Mouse (Mus musculus): Measurements from ENCODE around the gene Gm6164. TPM values are rescaled to one million over a fixed set of nuclear protein-coding genes. Genes with fewer than 3 reads are reported as not detected.
"Not testable (repeated sequence)": the region's sequence is repeated elsewhere in the genome, so short reads cannot be mapped to it uniquely, and the experiment has no call there.

Gene Gm6164
- not detected in 2 replicates for total RNA-seq (2012; rRNA removed)

GRCm38 (mm10) chr7:20205507-20205906, at the start of gene Gm6164:
Gene Gm6164, minus strand, starts transcription at chr7:20205607.
- H3K4me1 ChIP-seq (ENCODE audit: control insufficient read depth in 2 of 2, insufficient read depth in 2 of 2, low read length in 2 of 2, poor library complexity in 1 of 2); H3K4me3 ChIP-seq (ENCODE audit: insufficient read depth in 1 of 2, low read depth in 1 of 2, low read length in 2 of 2, poor library complexity in 1 of 2, severe bottlenecking in 1 of 2); H3K9me3 ChIP-seq (ENCODE audit: control insufficient read depth, insufficient read depth, low read depth, low read length); H3K9ac ChIP-seq (ENCODE audit: insufficient read depth, low read depth, low read length, poor library complexity, severe bottlenecking); H3K27ac ChIP-seq (ENCODE audit: insufficient read depth, low read depth, low read length, poor library complexity, severe bottlenecking); H3K36me3 ChIP-seq (ENCODE audit: control insufficient read depth, insufficient read depth, low read length, poor library complexity, severe bottlenecking); in situ Hi-C loops (cut with MboI; ENCODE audit: low sequenced_read_pairs in 2 of 2, unreplicated experiment in 2 of 2); DNase-seq (ENCODE audit: low read depth, low spot score): not testable (repeated sequence)

GRCm38 (mm10) chr7:20233728-20234127, 28.3 kb upstream of the Gm6164 start, which contains the start of gene Gm4498:
Gene Gm4498, minus strand, starts transcription at chr7:20233828.
- DNase-seq (ENCODE audit: low read depth, low spot score); H3K9ac ChIP-seq (ENCODE audit: insufficient read depth, low read depth, low read length, poor library complexity, severe bottlenecking); H3K27ac ChIP-seq (ENCODE audit: insufficient read depth, low read depth, low read length, poor library complexity, severe bottlenecking); H3K4me3 ChIP-seq (ENCODE audit: insufficient read depth in 1 of 2, low read depth in 1 of 2, low read length in 2 of 2, poor library complexity in 1 of 2, severe bottlenecking in 1 of 2); H3K9me3 ChIP-seq (ENCODE audit: control insufficient read depth, insufficient read depth, low read depth, low read length); H3K4me1 ChIP-seq (ENCODE audit: control insufficient read depth in 2 of 2, insufficient read depth in 2 of 2, low read length in 2 of 2, poor library complexity in 1 of 2); in situ Hi-C loops (cut with MboI; ENCODE audit: low sequenced_read_pairs in 2 of 2, unreplicated experiment in 2 of 2); H3K36me3 ChIP-seq (ENCODE audit: control insufficient read depth, insufficient read depth, low read length, poor library complexity, severe bottlenecking): not testable (repeated sequence)

GRCm38 (mm10) chr7:20193410-20193809, 12.0 kb downstream of the Gm6164 start, which contains the start of gene Vmn1r95:
Gene Vmn1r95, plus strand, starts transcription at chr7:20193710.
- H3K27ac ChIP-seq (ENCODE audit: insufficient read depth, low read depth, low read length, poor library complexity, severe bottlenecking); in situ Hi-C loops (cut with MboI; ENCODE audit: low sequenced_read_pairs in 2 of 2, unreplicated experiment in 2 of 2); H3K9me3 ChIP-seq (ENCODE audit: control insufficient read depth, insufficient read depth, low read depth, low read length); H3K36me3 ChIP-seq (ENCODE audit: control insufficient read depth, insufficient read depth, low read length, poor library complexity, severe bottlenecking); DNase-seq (ENCODE audit: low read depth, low spot score); H3K4me3 ChIP-seq (ENCODE audit: insufficient read depth in 1 of 2, low read depth in 1 of 2, low read length in 2 of 2, poor library complexity in 1 of 2, severe bottlenecking in 1 of 2); H3K4me1 ChIP-seq (ENCODE audit: control insufficient read depth in 2 of 2, insufficient read depth in 2 of 2, low read length in 2 of 2, poor library complexity in 1 of 2); H3K9ac ChIP-seq (ENCODE audit: insufficient read depth, low read depth, low read length, poor library complexity, severe bottlenecking): not testable (repeated sequence)

- DNase-seq (ENCODE audit: low read depth, low spot score); H3K4me3 ChIP-seq (ENCODE audit: insufficient read depth in 1 of 2, low read depth in 1 of 2, low read length in 2 of 2, poor library complexity in 1 of 2, severe bottlenecking in 1 of 2); H3K4me1 ChIP-seq (ENCODE audit: control insufficient read depth in 2 of 2, insufficient read depth in 2 of 2, low read length in 2 of 2, poor library complexity in 1 of 2); H3K27ac ChIP-seq (ENCODE audit: insufficient read depth, low read depth, low read length, poor library complexity, severe bottlenecking); H3K9me3 ChIP-seq (ENCODE audit: control insufficient read depth, insufficient read depth, low read depth, low read length); H3K9ac ChIP-seq (ENCODE audit: insufficient read depth, low read depth, low read length, poor library complexity, severe bottlenecking); in situ Hi-C loops (cut with MboI; ENCODE audit: low sequenced_read_pairs in 2 of 2, unreplicated experiment in 2 of 2); H3K36me3 ChIP-seq (ENCODE audit: control insufficient read depth, insufficient read depth, low read length, poor library complexity, severe bottlenecking): not testable (repeated sequence)
Measured at GRCm38 (mm10) chr7:20168277-20168676, 37.1 kb downstream of the Gm6164 start, which contains the start of gene Vmn1r94. Gene Vmn1r94, minus strand, starts transcription at chr7:20168377.

Other genes starting within 250 kb of the Gm6164 start
- 3.7 and 4.9 TPM in 2 replicates for gene Ceacam20, start 240.2 kb downstream of the Gm6164 start, total RNA-seq (2012; rRNA removed)
- gene Nlrp9b, start 214.1 kb downstream of the Gm6164 start, total RNA-seq (2012; rRNA removed): 5.1 and 7.1 TPM in 2 replicates
- 0.05 TPM in 1 of 2 replicates, not detected in the other for gene Vmn1r91, start 105.9 kb downstream of the Gm6164 start, total RNA-seq (2012; rRNA removed)
- gene Gm16442, start 83.0 kb downstream of the Gm6164 start, total RNA-seq (2012; rRNA removed): not detected in 2 replicates
- not detected in 2 replicates for gene Vmn1r93, start 66.5 kb downstream of the Gm6164 start, total RNA-seq (2012; rRNA removed)
- gene Vmn1r94, start 37.2 kb downstream of the Gm6164 start, total RNA-seq (2012; rRNA removed): not detected in 2 replicates
- gene Vmn1r95, start 11.9 kb downstream of the Gm6164 start, total RNA-seq (2012; rRNA removed): not detected in 2 replicates
- gene Gm4498, start 28.2 kb upstream of the Gm6164 start, total RNA-seq (2012; rRNA removed): not detected in 2 replicates
- gene Gm5890, start 57.2 kb upstream of the Gm6164 start, total RNA-seq (2012; rRNA removed): not detected in 2 replicates
- not detected in 2 replicates for gene Gm4133, start 128.5 kb upstream of the Gm6164 start, total RNA-seq (2012; rRNA removed)
- gene Gm5728, start 169.8 kb upstream of the Gm6164 start, total RNA-seq (2012; rRNA removed): not detected in 2 replicates
- gene Vmn1r100, start 212.3 kb upstream of the Gm6164 start, total RNA-seq (2012; rRNA removed): not detected in 2 replicates
- not detected in 2 replicates for gene Vmn1r101, start 237.0 kb upstream of the Gm6164 start, total RNA-seq (2012; rRNA removed)